Mouse (Mus musculus) embryonic facial prominence, embryonic 13.5 days (tissue): ENCODE measurements around the gene Ric3. TPM values are rescaled to one million over a fixed set of nuclear protein-coding genes. Genes with fewer than 3 reads are reported as not detected.
"Not testable (repeated sequence)": the region's sequence is repeated elsewhere in the genome, so short reads cannot be mapped to it uniquely, and the experiment has no call there.

ENCODE experiments used
- ATAC-seq: fragments of 200-750 bp; cut with Nextera tagmentation; 2 replicates; pipeline ENCODE4 v1.8.0; 2017; ENCODE audit warnings: low read depth; ENCODE audit not compliant: insufficient number of reproducible peaks, insufficient read depth, low FRiP score, low TSS enrichment
- H3K27ac ChIP-seq: fragments of 300-500 bp; sonication (generic); 2 replicates; pipeline ENCODE4 v1.5.1; 2015; ENCODE audit warnings: moderate library complexity, mild to moderate bottlenecking, inconsistent platforms
- H3K27me3 ChIP-seq: fragments of 300-500 bp; sonication (generic); 2 replicates; pipeline ENCODE4 v1.6.1; 2015; ENCODE audit warnings: mild to moderate bottlenecking, inconsistent platforms
- H3K36me3 ChIP-seq: fragments of 300-500 bp; sonication (generic); 2 replicates; pipeline ENCODE4 v1.6.1; 2015; ENCODE audit warnings: mild to moderate bottlenecking, inconsistent platforms
- H3K4me1 ChIP-seq: fragments of 300-500 bp; sonication (generic); 2 replicates; pipeline ENCODE4 v1.6.1; 2015; ENCODE audit warnings: inconsistent platforms
- H3K4me2 ChIP-seq: fragments of 300-500 bp; sonication (generic); 2 replicates; pipeline ENCODE4 v1.6.1; 2015; ENCODE audit warnings: moderate library complexity, mild to moderate bottlenecking, inconsistent platforms
- H3K4me3 ChIP-seq: fragments of 300-500 bp; sonication (generic); 2 replicates; pipeline ENCODE4 v1.5.1; 2015; ENCODE audit warnings: mild to moderate bottlenecking, inconsistent platforms
- H3K9ac ChIP-seq: fragments of 300-500 bp; sonication (generic); 2 replicates; pipeline ENCODE4 v1.6.1; 2015; ENCODE audit warnings: mild to moderate bottlenecking, inconsistent platforms
- H3K9me3 ChIP-seq: fragments of 300-500 bp; sonication (generic); 2 replicates; pipeline ENCODE4 v1.6.1; 2016; ENCODE audit warnings: inconsistent platforms
- WGBS: fragments of 180-500 bp; shearing (Covaris S2); methylation state at CpG from one replicate; pipeline ENCODE4 v1.1.7; 2015; ENCODE audit warnings: mixed read lengths; 5-methylcytosine and 5-hydroxymethylcytosine counted together
- polyA plus RNA-seq: library from polyadenylated mRNA; unstranded; fragments of >200 nt; fragmentation: Nextera tagmentation; extraction: Ambion mirVana; gene quantifications from 2 replicates; pipeline ENCODE4 v1.2.1, GENCODE M21; 2015

Ric3 gene
- polyA plus RNA-seq, 1 experiment from 2014 or later, result 4.0 TPM

DNA sequence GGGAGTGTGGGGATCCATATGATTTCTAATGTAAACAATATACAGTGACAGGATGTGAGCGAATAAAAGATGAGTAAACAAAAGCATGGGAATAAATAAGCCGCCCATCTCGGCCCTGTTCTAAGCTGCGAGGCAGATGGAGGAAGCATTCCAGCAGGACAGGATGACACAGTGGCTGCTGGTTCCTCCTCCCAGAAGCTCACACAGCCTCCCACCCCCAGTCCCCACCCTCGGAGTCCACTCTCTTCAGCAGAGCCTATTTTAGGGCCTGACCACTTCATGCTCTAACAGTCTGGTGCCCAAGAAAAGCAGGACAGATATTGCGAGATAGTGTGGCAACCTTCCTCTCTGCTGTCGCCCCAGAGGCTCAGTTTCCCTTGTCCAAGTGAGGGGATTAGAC is 14.1 kb upstream of the Ric3 start:
- Histone ChIP-seq H3K27me3 (no peaks in the 10 kb centered on the region), H3K4me3 (no peak overlapping the region), H3K4me2 (no peak overlapping the region), H3K9me3 (no peaks in the 10 kb centered on the region), H3K36me3 (no peaks in the 10 kb centered on the region), H3K27ac (no peak overlapping the region), H3K9ac (no peak overlapping the region), H3K4me1 (no peaks in the 10 kb centered on the region)
- no peak for ATAC-seq
- WGBS, result 82% methylated on average over 7 of the region's 7 CpGs

GRCm38 (mm10) chr7:109096618-109097017 is 13.5 kb upstream of the Ric3 start:
- no peaks in the 10 kb centered on the region for H3K36me3 ChIP-seq
- H3K9me3 ChIP-seq, result no peaks in the 10 kb centered on the region
- H3K27me3 ChIP-seq, result no peaks in the 10 kb centered on the region

DNA sequence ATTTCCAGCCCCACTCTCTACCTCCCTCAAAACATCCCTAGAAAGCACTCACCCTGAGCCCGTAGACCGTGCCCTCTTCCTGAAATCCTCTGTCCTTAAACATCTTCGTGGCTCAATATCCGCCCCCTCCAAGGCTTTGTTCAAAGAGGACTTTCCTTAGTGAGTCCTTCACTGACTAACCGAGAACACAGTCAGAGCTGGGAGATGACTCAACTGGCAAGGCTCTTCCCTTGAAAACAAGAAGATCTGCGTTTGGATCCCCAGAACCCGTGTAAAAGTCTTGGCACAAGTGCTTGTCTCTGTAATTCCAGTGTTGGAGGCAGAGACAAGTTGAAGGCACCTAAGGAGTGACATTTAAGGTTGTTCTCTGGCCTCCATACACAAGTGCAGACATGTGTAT is 11.2 kb upstream of the Ric3 start:
- Histone ChIP-seq H3K9me3 (no peaks in the 10 kb centered on the region), H3K27me3 (no peaks in the 10 kb centered on the region), H3K4me2 (no peak overlapping the region), H3K4me1 (no peaks in the 10 kb centered on the region), H3K27ac (no peak overlapping the region), H3K4me3 (no peak overlapping the region), H3K9ac (no peak overlapping the region), H3K36me3 (no peaks in the 10 kb centered on the region)
- ATAC-seq, result no peak
- no CpG with 5 or more reads among the region's 7 CpGs for WGBS

More at GRCm38 (mm10) chr7:109096618-109097017, 13.5 kb upstream of the Ric3 start:
- Histone ChIP-seq H3K9ac (no peak overlapping the region), H3K27ac (no peak overlapping the region), H3K4me3 (no peak overlapping the region), H3K4me1 (no peaks in the 10 kb centered on the region), H3K4me2 (no peak overlapping the region)
- 74% methylated on average over 4 of the region's 4 CpGs for WGBS
- ATAC-seq, result no peak

GRCm38 (mm10) chr7:109091316-109091715 is 8.2 kb upstream of the Ric3 start:
- H3K27ac ChIP-seq, H3K4me2 ChIP-seq, ATAC-seq, H3K9me3 ChIP-seq, H3K4me1 ChIP-seq, H3K27me3 ChIP-seq, H3K4me3 ChIP-seq, H3K9ac ChIP-seq, H3K36me3 ChIP-seq: not testable (repeated sequence)
- no CpG with 5 or more reads among the region's 2 CpGs for WGBS

DNA sequence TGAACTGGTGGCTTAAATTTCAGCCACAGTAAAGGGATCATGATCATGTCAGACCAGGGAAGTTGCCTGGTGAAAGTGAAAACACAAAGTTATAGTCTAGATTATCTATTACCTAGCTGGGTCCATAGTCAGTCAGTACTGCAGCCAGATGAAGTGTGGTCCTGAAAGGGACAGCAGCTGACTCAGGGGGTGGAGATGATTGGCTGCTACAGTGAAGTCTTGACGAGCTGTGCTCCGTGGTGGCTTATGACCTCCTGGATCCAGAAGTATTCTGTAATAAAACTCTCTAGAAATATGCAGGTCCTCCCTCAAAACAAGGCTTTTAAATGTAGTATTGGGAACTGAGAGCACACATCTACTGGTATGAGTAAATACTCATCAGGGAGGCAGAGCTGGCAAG is 3.8 kb upstream of the Ric3 start:
- Histone ChIP-seq H3K4me2 (no peak overlapping the region), H3K9me3 (no peaks in the 10 kb centered on the region), H3K4me1 (peaks cover 8% of the 10 kb centered on the region), H3K36me3 (no peaks in the 10 kb centered on the region), H3K27me3 (peaks cover 23% of the 10 kb centered on the region), H3K9ac (no peak overlapping the region), H3K27ac (no peak overlapping the region), H3K4me3 (no peak overlapping the region)
- WGBS, result 11% methylated on average over 2 of the region's 2 CpGs
- no peak for ATAC-seq

- Histone ChIP-seq H3K9me3 (no peaks in the 10 kb centered on the region), H3K9ac (no peak overlapping the region), H3K4me3 (no peak overlapping the region), H3K36me3 (no peaks in the 10 kb centered on the region), H3K27me3 (peaks cover 27% of the 10 kb centered on the region), H3K4me1 (peaks cover 8% of the 10 kb centered on the region), H3K4me2 (no peak overlapping the region), H3K27ac (no peak overlapping the region)
- 74% methylated on average over 4 of the region's 4 CpGs for WGBS
- ATAC-seq, result no peak
Observed at GRCm38 (mm10) chr7:109083813-109084184, 668 bp upstream of the Ric3 start.

DNA sequence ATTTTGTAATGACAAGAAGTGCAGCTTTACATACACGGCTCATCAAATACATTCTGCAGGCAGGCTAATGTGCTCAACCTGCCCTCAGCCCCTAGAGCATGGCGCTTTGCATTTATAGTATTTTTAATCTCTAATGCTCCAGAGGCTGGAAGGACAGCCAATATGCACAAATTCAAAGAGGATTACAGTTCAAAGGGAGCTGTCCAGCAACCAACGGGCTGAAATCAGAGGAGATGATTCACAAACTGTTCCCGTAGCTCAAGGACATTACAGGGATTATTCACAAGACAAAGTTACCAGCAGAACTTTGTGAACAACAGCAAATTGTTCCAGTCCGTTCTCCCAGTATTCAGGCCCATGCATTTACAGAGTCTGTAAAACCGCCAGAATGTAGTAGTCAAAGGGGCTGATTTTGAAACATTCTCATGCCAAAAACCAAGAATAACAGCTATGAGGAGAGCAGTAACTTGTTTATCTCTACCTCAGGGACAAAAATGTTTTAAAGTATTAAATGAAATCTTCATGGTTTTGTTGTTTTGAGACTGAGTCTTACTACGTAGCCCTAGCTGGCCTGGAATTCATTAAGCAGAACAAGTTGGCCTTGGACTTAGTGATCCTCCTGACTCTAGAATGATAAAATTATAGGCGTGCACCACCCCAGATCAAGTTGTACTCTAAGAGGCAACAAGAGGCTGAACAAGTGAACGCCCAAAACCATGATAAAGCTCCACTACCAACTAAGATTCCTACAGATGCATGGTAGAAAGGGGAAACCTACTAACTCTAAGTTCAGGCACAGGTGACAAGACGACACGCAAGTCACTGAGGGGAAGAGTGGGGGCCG is 640 bp downstream of the Ric3 start:
- H3K27me3 ChIP-seq, result peaks cover 27% of the 10 kb centered on the region
- H3K9me3 ChIP-seq, result no peaks in the 10 kb centered on the region
- peaks cover 8% of the 10 kb centered on the region for H3K4me1 ChIP-seq
- H3K27ac ChIP-seq, result no peak overlapping the region
- H3K9ac ChIP-seq, result peak overlapping the region; percentile 51; the same call in 1 of the 2 replicates
- WGBS, result 15% methylated on average over 12 of the region's 12 CpGs
- H3K36me3 ChIP-seq, result no peaks in the 10 kb centered on the region
- peak overlapping the region; percentile 71 for H3K4me2 ChIP-seq
- ATAC-seq, result no peak
- H3K4me3 ChIP-seq, result peak overlapping the region; percentile 53

DNA sequence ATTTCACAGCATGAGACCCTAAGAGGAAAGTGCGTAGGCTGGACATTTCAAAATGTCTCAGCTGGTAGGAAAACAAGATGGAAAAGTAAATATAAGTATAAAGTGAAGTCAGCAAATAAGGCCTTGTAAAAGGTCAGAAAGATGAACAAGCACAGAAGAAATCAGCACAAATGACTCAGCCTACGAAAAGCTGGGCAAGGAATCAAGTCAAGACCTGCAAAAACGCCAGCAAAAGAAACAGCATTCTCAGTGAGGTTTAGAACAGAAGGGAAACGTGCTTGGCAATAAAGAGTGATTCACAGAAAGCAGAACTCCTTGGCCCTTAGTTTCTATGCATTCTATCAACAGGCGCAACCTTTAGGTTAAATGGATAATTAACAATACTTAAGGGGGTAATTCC is 10.8 kb downstream of the Ric3 start:
- 71% methylated on average over 5 of the region's 5 CpGs for WGBS
- no peak overlapping the region for H3K27ac ChIP-seq
- H3K4me3 ChIP-seq, result no peak overlapping the region
- no peak overlapping the region for H3K9ac ChIP-seq
- H3K36me3 ChIP-seq, result no peaks in the 10 kb centered on the region
- H3K4me1 ChIP-seq, result no peaks in the 10 kb centered on the region
- H3K9me3 ChIP-seq, result no peaks in the 10 kb centered on the region
- H3K27me3 ChIP-seq, result no peaks in the 10 kb centered on the region
- ATAC-seq, result no peak
- no peak overlapping the region for H3K4me2 ChIP-seq

- H3K27ac ChIP-seq, result no peak overlapping the region
- 87% methylated on average over 4 of the region's 4 CpGs for WGBS
- no peaks in the 10 kb centered on the region for H3K9me3 ChIP-seq
- no peak overlapping the region for H3K9ac ChIP-seq
- no peaks in the 10 kb centered on the region for H3K27me3 ChIP-seq
- H3K4me2 ChIP-seq, result no peak overlapping the region
- ATAC-seq, result no peak
- no peaks in the 10 kb centered on the region for H3K4me1 ChIP-seq
- no peak overlapping the region for H3K4me3 ChIP-seq
- no peaks in the 10 kb centered on the region for H3K36me3 ChIP-seq
Observed at GRCm38 (mm10) chr7:109069641-109070040, 13.5 kb downstream of the Ric3 start.

- ATAC-seq, result no peak
- no peak overlapping the region for H3K4me2 ChIP-seq
- 86% methylated on average over 4 of the region's 4 CpGs for WGBS
Observed at GRCm38 (mm10) chr7:109059536-109059935, 23.6 kb downstream of the Ric3 start.

DNA sequence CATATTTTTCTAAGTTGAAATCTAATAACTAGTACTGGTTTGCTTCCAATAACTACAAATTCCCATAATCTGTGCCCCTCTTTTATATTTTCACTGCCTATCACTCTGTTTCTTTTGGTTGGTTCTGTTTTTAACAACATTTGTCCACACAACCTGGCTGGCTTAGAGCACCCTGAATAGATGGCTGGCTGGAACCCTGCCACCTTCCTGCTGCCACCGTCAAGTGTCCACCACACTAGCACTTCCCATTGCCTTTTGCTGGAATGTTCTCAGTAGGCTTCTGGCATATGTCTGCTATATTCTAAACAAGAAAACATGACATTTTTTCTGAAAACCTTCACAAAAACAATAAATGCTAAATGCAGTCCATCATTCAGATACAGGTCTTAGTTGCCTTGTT is 32.3 kb downstream of the Ric3 start:
- no peak overlapping the region for H3K4me2 ChIP-seq
- no peak for ATAC-seq
- H3K36me3 ChIP-seq, result no peaks in the 10 kb centered on the region
- WGBS, result 83% methylated on average over 1 of the region's 1 CpGs
- no peaks in the 10 kb centered on the region for H3K27me3 ChIP-seq
- H3K9ac ChIP-seq, result no peak overlapping the region
- no peak overlapping the region for H3K4me3 ChIP-seq
- H3K4me1 ChIP-seq, result no peaks in the 10 kb centered on the region
- no peaks in the 10 kb centered on the region for H3K9me3 ChIP-seq
- H3K27ac ChIP-seq, result no peak overlapping the region

More at GRCm38 (mm10) chr7:109059536-109059935, 23.6 kb downstream of the Ric3 start:
- no peaks in the 10 kb centered on the region for H3K4me1 ChIP-seq
- H3K27ac ChIP-seq, result no peak overlapping the region
- H3K9me3 ChIP-seq, result no peaks in the 10 kb centered on the region
- H3K36me3 ChIP-seq, result no peaks in the 10 kb centered on the region
- H3K4me3 ChIP-seq, result no peak overlapping the region
- H3K27me3 ChIP-seq, result no peaks in the 10 kb centered on the region
- H3K9ac ChIP-seq, result no peak overlapping the region

DNA sequence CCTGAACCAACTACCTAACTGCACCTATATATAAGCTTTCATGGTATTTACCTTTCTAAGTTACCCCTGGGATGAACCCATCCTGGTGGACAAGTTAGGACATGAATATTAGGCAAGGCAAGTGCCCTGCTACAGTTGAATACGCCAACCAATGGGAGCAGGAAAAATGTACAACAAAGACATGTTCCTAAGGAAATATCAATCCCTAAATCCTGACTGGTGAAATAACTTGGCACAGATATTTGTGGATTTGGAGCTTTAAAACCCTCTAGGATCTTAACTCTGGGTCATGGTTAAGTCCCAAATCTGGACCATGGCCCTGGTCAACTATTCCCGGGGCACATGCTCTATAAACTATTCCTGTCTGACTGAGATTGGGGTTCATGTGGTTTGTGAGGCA is 37.3 kb downstream of the Ric3 start:
- Histone ChIP-seq H3K4me1 (no peaks in the 10 kb centered on the region), H3K27ac (no peak overlapping the region), H3K36me3 (no peaks in the 10 kb centered on the region), H3K9me3 (no peaks in the 10 kb centered on the region), H3K27me3 (no peaks in the 10 kb centered on the region), H3K4me2 (no peak overlapping the region), H3K9ac (no peak overlapping the region), H3K4me3 (no peak overlapping the region)
- WGBS, result 93% methylated on average over 2 of the region's 2 CpGs
- no peak for ATAC-seq
